Mouse (Mus musculus): Measurements from ENCODE around the gene Abcc6. TPM values are rescaled to one million over a fixed set of nuclear protein-coding genes. Genes with fewer than 3 reads are reported as not detected.

Gene Abcc6
- total RNA-seq (2021) = not detected

GRCm38 (mm10) chr7:46030145-46030488 is at the start of gene Abcc6:
Gene Abcc6, minus strand, starts transcription at chr7:46030302.
- intact Hi-C loops (cut with DNase I) = no loop called here

DNA sequence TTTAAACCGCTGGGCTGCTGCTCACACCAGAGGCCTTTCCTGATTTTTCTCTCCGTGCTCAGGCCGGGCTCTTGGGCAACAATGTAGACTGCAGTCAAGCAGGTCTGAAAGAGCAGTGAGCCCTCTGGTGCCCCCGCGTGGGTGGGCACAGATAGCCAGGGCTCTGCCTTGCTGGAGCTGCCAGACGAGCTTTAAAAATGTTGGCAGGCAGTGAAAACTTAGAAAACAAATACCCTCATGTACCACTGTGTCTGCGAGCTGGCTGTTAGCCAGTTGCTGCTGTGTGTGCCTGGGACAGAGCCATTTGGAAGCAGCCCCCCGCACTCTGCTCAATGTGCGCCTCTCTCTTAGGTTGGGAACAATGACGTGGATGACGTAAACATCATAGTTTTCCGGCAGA is 47.6 kb upstream of the Abcc6 start:
- no peak for DNase-seq
- intact Hi-C loops (cut with DNase I) = no loop called here

More at GRCm38 (mm10) chr7:46030145-46030488, at the start of gene Abcc6:
- DNase-seq = no peak

DNA sequence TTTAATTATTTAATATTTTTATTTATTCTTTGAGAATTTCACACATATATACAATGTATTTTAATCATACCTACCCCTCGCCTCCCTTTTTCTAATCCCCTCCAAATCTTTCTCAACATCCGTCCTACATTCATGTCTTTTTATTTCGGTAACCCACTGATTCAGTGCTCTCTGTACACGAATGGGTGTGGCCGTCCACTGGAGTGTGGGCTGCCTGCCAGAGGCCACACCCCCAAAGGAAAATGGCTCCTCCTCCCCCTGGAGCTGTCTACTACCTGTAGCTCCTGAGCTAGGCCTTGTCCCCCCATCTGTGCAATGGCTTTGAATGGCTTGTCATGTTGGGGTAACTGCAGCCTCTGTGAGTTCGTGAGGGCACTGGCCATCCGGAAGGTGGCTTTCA is 46.7 kb upstream of the Abcc6 start:
- intact Hi-C loops (cut with DNase I) = no loop called here
- DNase-seq = no peak

- no peak for DNase-seq
- intact Hi-C loops (cut with DNase I) = no loop called here
Measured at GRCm38 (mm10) chr7:46068831-46069230, 38.7 kb upstream of the Abcc6 start.

- no peak for DNase-seq
- intact Hi-C loops (cut with DNase I) = no loop called here
Measured at GRCm38 (mm10) chr7:46063296-46063695, 33.2 kb upstream of the Abcc6 start.

DNA sequence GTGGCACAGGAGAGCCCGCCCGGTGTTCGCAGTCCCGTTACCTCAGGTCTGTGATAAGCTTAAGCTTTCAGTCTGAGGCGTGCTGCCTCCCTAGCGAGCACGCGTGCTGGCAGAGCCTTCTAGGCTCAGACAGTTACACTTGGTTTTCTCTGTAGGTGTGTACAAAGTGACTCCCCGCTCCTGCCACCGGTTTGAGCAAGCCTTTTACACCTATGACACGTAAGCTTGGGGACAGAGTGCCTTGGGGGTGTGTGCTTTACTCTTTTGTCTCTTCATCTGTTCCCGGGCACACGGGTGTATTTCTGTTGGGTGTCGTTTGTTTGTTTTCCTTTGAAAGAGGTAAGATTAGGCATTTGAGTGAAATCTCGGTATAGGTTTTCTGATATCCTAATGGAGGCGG is 31.5 kb upstream of the Abcc6 start:
- intact Hi-C loops (cut with DNase I) = no loop called here
- DNase-seq = no peak

DNA sequence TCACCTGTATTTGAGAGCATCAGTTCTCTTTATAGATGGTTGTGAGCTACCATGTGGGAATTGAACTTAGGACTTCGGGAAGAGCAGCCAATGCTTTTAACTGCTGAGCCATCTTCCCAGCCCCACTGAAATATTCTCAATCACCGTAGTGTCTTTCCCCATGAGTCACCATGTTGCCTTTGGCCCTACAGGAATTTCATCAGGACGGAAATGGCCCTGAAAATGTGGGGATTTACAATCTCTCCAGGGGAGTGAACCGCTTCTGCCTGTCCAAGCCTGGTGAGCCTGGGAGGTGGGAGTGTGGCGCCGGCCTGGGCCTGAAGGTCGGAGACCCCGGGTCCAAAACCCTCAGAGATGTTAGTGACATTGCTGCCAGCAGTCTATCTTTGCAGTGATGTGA is 30.6 kb upstream of the Abcc6 start:
- DNase-seq = no peak
- intact Hi-C loops (cut with DNase I) = no loop called here

GRCm38 (mm10) chr7:46058882-46059281 is 28.8 kb upstream of the Abcc6 start:
- intact Hi-C loops (cut with DNase I) = no loop called here
- DNase-seq = no peak

DNA sequence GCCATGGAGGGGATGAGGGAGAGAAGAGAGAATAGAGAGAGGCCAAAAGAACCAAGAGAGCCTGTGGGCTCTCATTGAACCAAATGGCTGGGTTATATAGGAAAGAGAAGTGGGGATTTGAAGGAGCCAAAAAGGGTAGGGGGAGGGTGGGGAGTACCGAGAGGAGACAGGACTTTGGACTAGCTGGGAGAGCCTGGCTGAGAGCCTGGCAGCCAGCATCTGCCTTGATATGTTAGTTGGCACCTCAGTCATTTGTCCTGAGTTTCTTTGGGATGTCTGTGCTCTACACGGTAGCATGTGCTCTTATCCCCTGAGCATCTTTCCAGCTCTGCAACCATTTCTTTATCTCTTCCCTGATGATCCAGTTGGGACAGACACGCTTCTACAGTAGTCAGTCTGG is 23.5 kb upstream of the Abcc6 start:
- intact Hi-C loops (cut with DNase I) = no loop called here
- DNase-seq = no peak

DNA sequence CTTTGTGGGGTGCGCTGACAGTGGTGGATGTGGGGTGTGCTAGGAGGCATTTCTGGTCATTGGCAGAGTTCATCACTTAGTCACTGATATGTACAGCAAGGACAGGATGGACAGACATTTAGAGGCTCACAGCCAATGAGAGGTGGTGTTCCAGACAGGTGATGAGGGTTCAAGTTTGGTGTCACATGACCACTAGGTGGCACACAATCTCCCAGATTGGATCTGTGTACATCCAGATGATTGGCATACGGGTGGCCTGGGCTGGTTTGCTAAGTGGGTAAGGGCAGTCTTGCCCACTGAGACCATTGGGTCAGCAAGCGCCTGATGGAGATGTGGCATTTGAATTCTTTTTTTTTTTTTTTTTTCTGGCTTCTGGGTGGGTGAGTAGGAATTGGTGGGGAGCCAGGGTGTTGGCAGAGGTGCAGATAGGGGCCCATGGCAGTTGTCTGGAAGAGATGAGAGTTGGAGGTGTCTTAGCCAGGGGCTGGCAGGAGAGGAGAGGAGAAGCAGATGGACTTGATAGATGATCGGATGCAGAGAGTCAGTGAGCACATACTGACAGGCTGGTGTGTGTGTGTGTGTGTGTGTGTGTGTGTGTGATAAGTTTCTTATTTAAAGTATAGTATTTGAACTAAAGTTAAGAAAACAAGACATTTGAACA is 22.2 kb upstream of the Abcc6 start:
- peak in 1 of 2 experiments; percentile 6 for DNase-seq
- intact Hi-C loops (cut with DNase I) = no loop called here

- no peak for DNase-seq
- intact Hi-C loops (cut with DNase I) = no loop called here
Measured at GRCm38 (mm10) chr7:46049981-46050380, 19.9 kb upstream of the Abcc6 start.

GRCm38 (mm10) chr7:46047873-46048562 is 17.9 kb upstream of the Abcc6 start:
- no peak for DNase-seq

DNA sequence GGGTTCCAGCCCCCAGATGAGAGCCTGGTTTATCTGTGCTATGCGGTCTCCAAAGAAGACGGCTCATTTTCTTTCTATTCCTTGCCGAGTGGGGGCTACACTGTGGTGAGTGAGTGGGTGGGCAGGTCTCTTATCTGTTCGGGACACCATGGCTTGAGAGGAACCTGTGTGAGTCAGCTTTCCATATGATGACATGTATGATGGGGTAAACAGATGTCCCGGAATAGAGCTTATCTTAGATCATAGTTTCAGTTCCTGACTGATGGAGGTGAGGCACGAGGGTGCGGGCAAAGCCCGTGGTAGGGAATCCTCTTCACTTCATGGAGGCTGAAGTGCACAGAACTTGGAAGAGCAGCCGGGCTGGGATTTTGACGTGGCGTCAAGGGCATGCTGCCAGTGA is 15.8 kb upstream of the Abcc6 start:
- peak in 1 of 2 experiments; percentile 8 for DNase-seq

More at GRCm38 (mm10) chr7:46047873-46048562, 17.9 kb upstream of the Abcc6 start:
- intact Hi-C loops (cut with DNase I) = no loop called here

DNA sequence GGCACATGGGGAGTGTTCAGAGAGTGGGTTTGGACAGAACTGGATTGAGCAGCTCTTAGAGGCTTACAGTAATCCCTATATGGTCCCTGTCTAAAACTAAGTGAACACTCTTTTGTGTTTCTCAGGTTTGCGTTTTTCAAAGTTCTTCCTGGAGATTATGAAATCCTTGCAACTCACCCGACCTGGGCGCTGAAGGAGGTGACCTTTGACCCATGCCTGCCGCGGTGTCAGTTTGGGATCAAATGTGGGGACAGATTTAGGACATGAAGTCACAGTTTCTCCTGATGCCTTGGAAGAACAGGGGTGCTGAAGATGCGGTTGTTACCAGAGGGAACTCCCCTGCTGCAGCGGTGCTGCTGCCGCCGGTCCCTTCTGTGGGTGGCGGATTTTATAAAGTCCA is 14.0 kb upstream of the Abcc6 start:
- no peak for DNase-seq
- intact Hi-C loops (cut with DNase I) = no loop called here

More for the DNA sequence above, 15.8 kb upstream of the Abcc6 start:
- intact Hi-C loops (cut with DNase I) = no loop called here

GRCm38 (mm10) chr7:46039873-46040272 is 9.8 kb upstream of the Abcc6 start:
- no peak for DNase-seq
- intact Hi-C loops (cut with DNase I) = no loop called here

GRCm38 (mm10) chr7:46037433-46037832 is 7.3 kb upstream of the Abcc6 start:
- intact Hi-C loops (cut with DNase I) = no loop called here
- no peak for DNase-seq

GRCm38 (mm10) chr7:46035468-46035867 is 5.4 kb upstream of the Abcc6 start:
- no peak for DNase-seq
- intact Hi-C loops (cut with DNase I) = no loop called here

DNA sequence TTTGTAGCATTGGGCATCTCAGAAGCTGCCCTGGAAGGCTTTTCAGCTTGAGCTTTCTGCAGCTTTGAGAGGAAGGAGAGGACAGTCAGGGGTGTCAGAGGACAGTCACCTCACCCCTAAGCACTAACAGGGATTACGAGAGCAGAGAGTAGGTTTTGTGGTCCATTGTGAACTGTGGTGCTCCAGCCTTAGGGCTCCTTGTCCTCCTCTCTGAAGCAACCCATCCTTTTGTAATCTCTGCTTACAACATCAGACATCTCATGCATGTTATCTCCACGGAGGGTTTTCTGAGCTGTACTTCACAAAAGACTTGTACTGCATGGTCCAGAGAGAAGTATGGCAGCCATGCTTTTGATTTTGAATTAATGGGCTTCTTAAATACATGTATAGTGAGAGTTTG is 4.9 kb upstream of the Abcc6 start:
- intact Hi-C loops (cut with DNase I) = no loop called here
- DNase-seq = no peak

DNA sequence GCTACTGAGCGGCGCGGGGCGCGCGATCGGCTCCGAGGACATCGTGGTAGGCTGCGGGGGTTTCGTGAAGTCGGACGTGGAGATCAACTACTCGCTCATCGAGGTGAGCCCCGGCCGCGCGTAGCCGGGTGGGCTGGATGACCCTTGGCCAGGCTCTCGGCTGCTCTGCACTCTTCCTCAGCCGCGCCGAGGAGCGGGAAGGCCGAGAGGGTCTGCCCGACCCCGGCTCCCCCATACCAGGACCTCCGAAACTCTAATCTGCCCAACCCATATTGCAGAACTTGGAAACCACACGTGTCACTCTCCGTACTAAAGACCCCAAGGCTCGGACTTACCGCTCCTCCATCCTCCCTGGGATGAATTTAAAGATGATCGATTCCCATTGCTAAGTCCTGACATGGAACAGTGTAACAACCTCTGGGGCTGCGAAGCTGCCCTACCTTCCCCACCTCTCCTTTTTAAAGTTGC is 3.8 kb upstream of the Abcc6 start:
- intact Hi-C loops (cut with DNase I) = no loop called here
- no peak for DNase-seq

- intact Hi-C loops (cut with DNase I) = no loop called here
- peak; percentile 97 to 99 for DNase-seq
Measured at GRCm38 (mm10) chr7:46033109-46033869, 3.2 kb upstream of the Abcc6 start, which contains the start of gene Nomo1. Gene Nomo1, plus strand, starts transcription at chr7:46033698.

GRCm38 (mm10) chr7:46031075-46031474 is 973 bp upstream of the Abcc6 start:
- intact Hi-C loops (cut with DNase I) = no loop called here
- DNase-seq = no peak
